Mouse (Mus musculus) heart, embryonic 13.5 days (tissue): ENCODE results near the gene Gnmt. TPM values are rescaled to one million over a fixed set of nuclear protein-coding genes. Genes with fewer than 3 reads are reported as not detected.
A peak's percentile ranks its signal among the peaks of the same experiment; 100 is the strongest.

Source experiments
- ATAC-seq: fragments of 200-750 bp; cut with Nextera tagmentation; 2 replicates; pipeline ENCODE4 v1.8.0; 2017; ENCODE audit warnings: moderate TSS enrichment; ENCODE audit not compliant: insufficient number of reproducible peaks, low FRiP score, low TSS enrichment; ENCODE audit errors: extremely low read depth
- H3K27ac ChIP-seq: fragments of 300-500 bp; sonication (generic); replicated peaks from 2 replicates; pipeline ENCODE4 v1.5.1; 2015; ENCODE audit warnings: moderate library complexity, mild to moderate bottlenecking, inconsistent platforms
- H3K27me3 ChIP-seq: fragments of 300-500 bp; sonication (generic); replicated peaks from 2 replicates; pipeline ENCODE4 v1.6.1; 2015; ENCODE audit warnings: mild to moderate bottlenecking, inconsistent platforms
- H3K36me3 ChIP-seq: fragments of 300-500 bp; sonication (generic); 2 replicates; pipeline ENCODE4 v1.6.1; 2015; ENCODE audit warnings: mild to moderate bottlenecking, inconsistent platforms
- H3K4me1 ChIP-seq: fragments of 300-500 bp; sonication (generic); 2 replicates; pipeline ENCODE4 v1.6.1; 2015; ENCODE audit warnings: inconsistent platforms
- H3K4me2 ChIP-seq: fragments of 300-500 bp; sonication (generic); 2 replicates; pipeline ENCODE4 v1.6.1; 2015; ENCODE audit warnings: inconsistent platforms, mild to moderate bottlenecking, moderate library complexity
- H3K4me3 ChIP-seq: fragments of 300-500 bp; sonication (generic); 2 replicates; pipeline ENCODE4 v1.5.1; 2015; ENCODE audit warnings: moderate library complexity, mild to moderate bottlenecking, inconsistent platforms
- H3K9ac ChIP-seq: fragments of 300-500 bp; sonication (generic); 2 replicates; pipeline ENCODE4 v1.6.1; 2015; ENCODE audit warnings: inconsistent platforms, mild to moderate bottlenecking, moderate library complexity
- H3K9me3 ChIP-seq: fragments of 300-500 bp; sonication (generic); 2 replicates; pipeline ENCODE4 v1.6.1; 2016; ENCODE audit warnings: inconsistent platforms
- WGBS: fragments of 180-500 bp; shearing (Covaris S2); methylation state at CpG from one replicate; pipeline ENCODE4 v1.1.7; 2015; ENCODE audit warnings: mixed read lengths; 5-methylcytosine and 5-hydroxymethylcytosine counted together
- polyA plus RNA-seq: library from polyadenylated mRNA; unstranded; fragments of >200 nt; fragmentation: Nextera tagmentation; extraction: Ambion mirVana; gene quantifications from 2 replicates; pipeline ENCODE4 v1.2.1, GENCODE M21; 2015

The Gnmt gene
- polyA plus RNA-seq, 1 experiment from 2014 or later = 1.5 TPM

GRCm38 (mm10) chr17:46741305-46741704, 12.3 kb upstream of the Gnmt start:
- peaks cover 60% of the 10 kb centered on the region for H3K36me3 ChIP-seq

DNA sequence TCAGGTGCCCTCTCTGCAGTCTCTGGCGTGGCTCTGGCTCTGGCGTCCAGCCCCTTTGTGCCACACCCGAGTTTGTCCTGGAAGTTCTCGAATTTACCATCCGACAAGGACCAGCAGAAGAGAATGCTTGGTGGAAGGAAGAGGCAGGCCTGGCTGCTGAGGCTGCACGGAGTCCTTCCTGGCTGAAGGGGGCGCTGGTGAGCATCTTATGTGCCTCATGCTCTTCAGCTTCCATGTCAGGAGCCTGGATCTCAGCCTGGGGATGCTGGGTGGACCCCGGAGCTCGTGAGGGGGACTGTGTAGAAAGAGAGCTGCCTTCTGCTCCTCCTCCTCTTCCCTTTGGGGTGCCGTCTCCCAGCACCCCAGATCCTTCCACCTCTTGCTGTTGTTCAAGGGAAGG, 7.2 kb upstream of the Gnmt start:
- Histone ChIP-seq H3K27ac (no peak overlapping the region), H3K9me3 (no peaks in the 10 kb centered on the region), H3K36me3 (peaks cover 34% of the 10 kb centered on the region), H3K4me2 (no peak overlapping the region), H3K4me3 (no peak overlapping the region), H3K27me3 (no peaks in the 10 kb centered on the region), H3K4me1 (no peaks in the 10 kb centered on the region), H3K9ac (no peak overlapping the region)
- WGBS = 62% methylated on average over 8 of the region's 10 CpGs
- no peak for ATAC-seq

More at GRCm38 (mm10) chr17:46741305-46741704, 12.3 kb upstream of the Gnmt start:
- H3K4me3 ChIP-seq = no peak overlapping the region
- no peak overlapping the region for H3K27ac ChIP-seq
- H3K4me1 ChIP-seq = no peaks in the 10 kb centered on the region
- no peak overlapping the region for H3K4me2 ChIP-seq
- no peaks in the 10 kb centered on the region for H3K27me3 ChIP-seq
- no peaks in the 10 kb centered on the region for H3K9me3 ChIP-seq
- no peak for ATAC-seq
- WGBS = 83% methylated on average over 6 of the region's 6 CpGs
- H3K9ac ChIP-seq = no peak overlapping the region

DNA sequence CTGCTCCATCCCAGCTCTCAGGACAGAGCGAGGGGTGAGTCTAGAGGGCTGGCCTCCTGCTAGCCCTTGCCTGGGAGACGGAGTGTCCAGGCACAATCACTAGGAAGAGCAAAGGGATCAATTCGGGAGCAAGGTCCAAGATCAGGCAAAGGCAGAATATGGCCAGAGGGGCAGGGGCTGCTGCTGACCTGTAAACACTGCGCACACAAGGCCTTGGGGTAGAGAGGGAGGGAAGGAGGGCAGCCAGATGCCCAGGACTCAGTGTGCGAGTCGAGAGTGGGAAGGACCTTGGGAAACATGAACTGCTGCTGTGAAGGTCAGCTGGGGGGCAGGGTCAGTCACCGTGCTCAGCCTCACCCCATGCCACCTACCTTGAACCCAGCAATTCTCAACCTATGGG, 6.3 kb upstream of the Gnmt start:
- H3K4me3 ChIP-seq = no peak overlapping the region
- 83% methylated on average over 7 of the region's 7 CpGs for WGBS
- ATAC-seq = no peak

GRCm38 (mm10) chr17:46734055-46734454, 5.1 kb upstream of the Gnmt start:
- H3K4me3 ChIP-seq = no peak overlapping the region
- H3K27ac ChIP-seq = no peak overlapping the region
- H3K36me3 ChIP-seq = peaks cover 31% of the 10 kb centered on the region
- 89% methylated on average over 3 of the region's 3 CpGs for WGBS
- peaks cover 15% of the 10 kb centered on the region for H3K27me3 ChIP-seq
- H3K9me3 ChIP-seq = no peaks in the 10 kb centered on the region
- H3K4me1 ChIP-seq = peaks cover 5% of the 10 kb centered on the region
- no peak for ATAC-seq
- H3K4me2 ChIP-seq = no peak overlapping the region
- no peak overlapping the region for H3K9ac ChIP-seq

More for the DNA sequence above, 6.3 kb upstream of the Gnmt start:
- H3K27ac ChIP-seq = no peak overlapping the region
- peaks cover 3% of the 10 kb centered on the region for H3K27me3 ChIP-seq
- no peak overlapping the region for H3K9ac ChIP-seq
- no peak overlapping the region for H3K4me2 ChIP-seq
- H3K36me3 ChIP-seq = peaks cover 32% of the 10 kb centered on the region
- no peaks in the 10 kb centered on the region for H3K4me1 ChIP-seq
- H3K9me3 ChIP-seq = no peaks in the 10 kb centered on the region

GRCm38 (mm10) chr17:46728496-46728895, 472 bp downstream of the Gnmt start:
- Histone ChIP-seq H3K4me3 (no peak overlapping the region), H3K27ac (no peak overlapping the region)
- 40% methylated on average over 11 of the region's 11 CpGs for WGBS

DNA sequence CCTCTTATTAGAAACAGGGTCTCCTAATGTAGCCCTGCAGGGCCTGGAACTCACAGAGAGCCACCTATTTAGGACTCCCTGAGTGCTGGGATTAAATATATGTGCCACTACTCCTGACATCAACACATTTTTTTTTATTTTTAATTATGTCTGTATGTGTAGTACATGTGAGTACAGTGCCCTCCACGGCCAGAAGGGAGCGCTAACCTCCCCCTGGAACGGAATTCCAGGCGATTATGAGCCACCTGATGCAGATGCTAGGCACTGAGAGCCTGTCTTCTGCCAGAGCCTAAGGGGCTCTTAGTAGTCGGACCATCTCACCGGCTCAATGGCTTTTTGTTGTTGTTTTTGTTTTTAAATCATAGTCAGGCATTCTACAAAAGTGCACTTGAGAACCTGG, 947 bp downstream of the Gnmt start:
- 30% methylated on average over 6 of the region's 6 CpGs for WGBS
- Histone ChIP-seq H3K27ac (no peak overlapping the region), H3K9ac (no peak overlapping the region), H3K4me2 (no peak overlapping the region), H3K4me3 (no peak overlapping the region), H3K4me1 (peaks cover 33% of the 10 kb centered on the region), H3K9me3 (no peaks in the 10 kb centered on the region), H3K27me3 (peaks cover 29% of the 10 kb centered on the region), H3K36me3 (peaks cover 25% of the 10 kb centered on the region)
- ATAC-seq = no peak

More at GRCm38 (mm10) chr17:46728496-46728895, 472 bp downstream of the Gnmt start:
- no peaks in the 10 kb centered on the region for H3K9me3 ChIP-seq
- peaks cover 29% of the 10 kb centered on the region for H3K27me3 ChIP-seq
- ATAC-seq = no peak
- peak overlapping the region; percentile 44 for H3K4me2 ChIP-seq
- H3K36me3 ChIP-seq = peaks cover 20% of the 10 kb centered on the region
- H3K4me1 ChIP-seq = peaks cover 33% of the 10 kb centered on the region
- peak overlapping the region; percentile 42; the same call in 1 of the 2 replicates for H3K9ac ChIP-seq

DNA sequence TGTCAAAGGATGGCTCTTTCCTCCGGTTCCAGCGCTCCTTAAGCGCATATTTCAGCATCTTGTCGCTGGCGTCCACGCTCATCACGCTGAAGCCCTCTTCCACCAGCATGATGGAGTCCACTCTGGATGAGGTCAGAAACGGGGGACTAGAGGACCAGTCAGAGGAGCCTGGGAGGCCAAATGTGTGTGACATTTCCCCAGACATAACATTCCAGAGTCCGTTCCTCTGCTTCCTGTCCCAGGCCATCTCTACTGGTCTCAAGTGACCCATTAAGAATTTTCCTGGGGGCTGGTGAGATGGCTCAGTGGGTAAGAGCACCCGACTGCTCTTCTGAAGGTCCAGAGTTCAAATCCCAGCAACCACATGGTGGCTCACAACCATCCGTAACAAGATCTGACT, 1.7 kb downstream of the Gnmt start:
- H3K4me1 ChIP-seq = peaks cover 33% of the 10 kb centered on the region
- peaks cover 29% of the 10 kb centered on the region for H3K27me3 ChIP-seq
- ATAC-seq = no peak
- WGBS = 87% methylated on average over 11 of the region's 11 CpGs
- no peak overlapping the region for H3K4me3 ChIP-seq
- H3K9me3 ChIP-seq = no peaks in the 10 kb centered on the region
- H3K36me3 ChIP-seq = peaks cover 29% of the 10 kb centered on the region
- no peak overlapping the region for H3K9ac ChIP-seq
- no peak overlapping the region for H3K4me2 ChIP-seq
- H3K27ac ChIP-seq = no peak overlapping the region

- Histone ChIP-seq H3K27me3 (peaks cover 29% of the 10 kb centered on the region), H3K9ac (0 out of 2 replicates have a peak overlapping the region, but pooled peaks have one; percentile 19), H3K4me2 (no peak overlapping the region), H3K9me3 (no peaks in the 10 kb centered on the region), H3K36me3 (peaks cover 41% of the 10 kb centered on the region), H3K4me3 (no peak overlapping the region), H3K4me1 (peaks cover 33% of the 10 kb centered on the region), H3K27ac (no peak overlapping the region)
- 84% methylated on average over 26 of the region's 26 CpGs for WGBS
- no peak for ATAC-seq
These were observed 3.0 kb downstream of the Gnmt start for GRCm38 (mm10) chr17:46725731-46726645.

DNA sequence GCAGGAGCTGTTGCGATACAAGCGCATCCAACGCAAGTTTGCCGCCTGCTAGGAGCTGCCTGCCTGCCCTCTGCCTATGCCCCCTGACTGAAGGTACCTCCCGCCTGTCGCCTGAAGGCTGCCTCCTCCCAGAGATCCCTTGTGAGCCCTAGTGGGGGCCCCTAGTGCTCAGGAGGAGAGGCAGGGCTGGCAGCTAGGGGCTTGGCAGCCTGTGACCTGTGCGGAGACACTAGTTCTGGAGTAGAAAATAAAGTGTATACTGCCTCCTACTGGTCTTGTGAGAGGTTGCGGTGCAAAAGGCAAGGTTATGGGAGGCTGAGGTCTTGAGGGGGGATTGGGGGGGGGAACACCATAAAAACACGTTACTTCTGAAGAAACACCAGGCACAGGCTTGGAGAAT, 3.7 kb downstream of the Gnmt start:
- no peak for ATAC-seq
- no peak overlapping the region for H3K27ac ChIP-seq
- WGBS = 48% methylated on average over 9 of the region's 9 CpGs
- H3K9me3 ChIP-seq = no peaks in the 10 kb centered on the region
- H3K27me3 ChIP-seq = peaks cover 26% of the 10 kb centered on the region
- no peak overlapping the region for H3K4me2 ChIP-seq
- no peak overlapping the region for H3K4me3 ChIP-seq
- H3K4me1 ChIP-seq = peaks cover 33% of the 10 kb centered on the region
- peaks cover 47% of the 10 kb centered on the region for H3K36me3 ChIP-seq
- no peak overlapping the region for H3K9ac ChIP-seq

GRCm38 (mm10) chr17:46724477-46725084, 4.4 kb downstream of the Gnmt start:
- H3K27ac ChIP-seq = no peak overlapping the region
- H3K27me3 ChIP-seq = peaks cover 19% of the 10 kb centered on the region
- H3K9ac ChIP-seq = 0 out of 2 replicates have a peak overlapping the region, but pooled peaks have one; percentile 24
- H3K4me3 ChIP-seq = no peak overlapping the region
- H3K36me3 ChIP-seq = peaks cover 47% of the 10 kb centered on the region
- WGBS = 76% methylated on average over 15 of the region's 20 CpGs
- no peak overlapping the region for H3K4me2 ChIP-seq
- peaks cover 33% of the 10 kb centered on the region for H3K4me1 ChIP-seq
- ATAC-seq = no peak
- H3K9me3 ChIP-seq = no peaks in the 10 kb centered on the region

DNA sequence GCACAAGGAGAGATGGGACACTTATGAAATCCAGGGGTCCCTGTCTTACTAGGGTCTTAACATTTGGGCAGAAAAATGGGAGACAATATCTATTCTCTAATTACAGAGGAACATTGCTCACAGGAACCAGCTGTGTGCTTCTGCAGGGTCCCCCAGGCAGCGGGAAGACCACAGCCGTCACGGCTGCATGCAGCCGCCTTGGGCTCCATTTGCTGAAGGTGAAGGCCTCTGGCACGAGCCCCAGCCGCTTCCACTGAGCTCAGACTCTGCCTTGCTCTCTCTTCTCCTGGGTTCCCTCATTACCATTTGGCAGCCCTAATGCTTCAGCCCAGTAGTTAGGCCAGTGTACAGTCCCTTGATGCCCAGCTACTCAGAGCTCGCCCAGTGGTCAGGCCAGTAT, 7.9 kb downstream of the Gnmt start:
- peaks cover 11% of the 10 kb centered on the region for H3K4me1 ChIP-seq
- ATAC-seq = no peak
- peaks cover 62% of the 10 kb centered on the region for H3K36me3 ChIP-seq
- no peaks in the 10 kb centered on the region for H3K9me3 ChIP-seq
- H3K9ac ChIP-seq = no peak overlapping the region
- no peaks in the 10 kb centered on the region for H3K27me3 ChIP-seq
- no peak overlapping the region for H3K27ac ChIP-seq
- 82% methylated on average over 7 of the region's 7 CpGs for WGBS
- H3K4me3 ChIP-seq = no peak overlapping the region
- H3K4me2 ChIP-seq = no peak overlapping the region
